Mouse (Mus musculus): Measurements from ENCODE around the gene Agtr1a. TPM values are rescaled to one million over a fixed set of nuclear protein-coding genes. Genes with fewer than 3 reads are reported as not detected.

Gene Agtr1a
- not detected in 2 replicates for polyA plus RNA-seq (2012; ENCODE audit: insufficient read depth, low replicate concordance)

DNA sequence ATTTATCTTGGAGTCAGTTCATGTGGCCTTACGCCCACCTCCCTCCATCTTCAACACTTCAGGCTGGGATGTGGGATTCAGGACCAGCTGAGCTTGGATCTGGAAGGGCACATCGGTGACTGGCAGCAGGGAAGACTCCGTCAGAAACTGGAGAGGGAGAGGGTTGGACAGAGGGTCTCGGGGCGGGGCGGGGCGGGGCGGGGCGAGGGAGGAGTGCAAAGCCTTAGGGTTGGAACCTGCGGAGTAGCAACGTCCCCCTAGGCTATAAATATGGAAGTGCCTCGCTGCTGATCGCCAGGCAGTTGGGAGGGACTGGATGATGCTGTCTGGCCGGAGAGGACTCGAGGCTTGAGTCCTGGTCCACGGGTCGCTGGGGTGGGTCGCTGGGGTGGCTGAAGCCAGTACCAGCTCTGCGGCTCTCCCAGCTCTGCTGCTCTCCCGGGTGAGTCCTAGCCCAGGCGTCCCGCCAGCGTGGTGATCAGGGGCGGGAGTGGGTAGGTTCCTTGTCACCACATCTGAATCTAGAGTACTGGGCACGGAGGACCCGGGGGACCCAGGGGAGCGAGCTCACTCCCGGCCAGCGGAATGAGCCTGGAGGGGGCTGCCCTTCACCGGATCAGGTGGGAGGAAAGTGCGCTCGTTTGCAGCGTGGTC lies at the start of gene Agtr1a:
Gene Agtr1a (plus strand): TSS at position 294 of the 654 bp plus-strand sequence.
- H3K36me3 ChIP-seq (replicated peaks; ENCODE audit: low read length), result no peaks in the 10 kb centered on the region
- H3K9me3 ChIP-seq, result peaks cover 4% of the 10 kb centered on the region; the same call in 1 of the 2 replicates
- peaks cover 5% of the 10 kb centered on the region; the same call in 1 of the 2 replicates for H3K4me1 ChIP-seq
- H3K4me3 ChIP-seq (replicated peaks), result peak within 1 kb of the TSS; percentile 74
- peaks cover 18% of the 10 kb centered on the region for H3K27me3 ChIP-seq (replicated peaks)
- TF ChIP-seq FLI1 (IDR thresholded peaks at IDR 0.05; ENCODE audit: low read length), result no peak
- no peak for TF ChIP-seq GATA1 (IDR thresholded peaks at IDR 0.05; ENCODE audit: borderline replicate concordance, low read length)

DNA sequence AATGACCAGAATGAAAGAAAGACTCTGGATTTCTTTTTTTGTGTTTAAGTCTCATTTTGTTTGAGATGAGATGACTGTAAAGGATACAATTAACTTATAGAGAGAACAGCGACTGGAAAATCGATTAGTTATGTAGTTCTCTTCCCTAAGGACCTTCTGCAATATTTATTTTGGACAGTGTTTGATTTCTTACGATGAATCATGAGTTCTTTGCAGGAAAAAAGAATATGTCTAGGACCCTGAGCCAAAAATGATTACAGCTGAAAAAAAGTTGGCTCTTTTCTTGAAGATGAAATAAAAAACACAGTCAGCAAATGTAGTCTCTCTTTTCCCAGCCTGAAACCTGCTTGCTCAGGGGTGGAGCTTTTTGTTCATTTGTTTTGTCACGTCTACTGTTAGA lies 26.0 kb upstream of the Agtr1a start:
- H3K9me3 ChIP-seq, result peaks cover 3% of the 10 kb centered on the region; the same call in 1 of the 2 replicates
- H3K4me1 ChIP-seq, result no peaks in the 10 kb centered on the region
- H3K27me3 ChIP-seq (replicated peaks), result no peaks in the 10 kb centered on the region
- H3K4me3 ChIP-seq (replicated peaks), result no peak overlapping the region
- H3K36me3 ChIP-seq (replicated peaks; ENCODE audit: low read length), result no peaks in the 10 kb centered on the region
- TF ChIP-seq GATA1 (IDR thresholded peaks at IDR 0.05; ENCODE audit: borderline replicate concordance, low read length), result no peak
- TF ChIP-seq FLI1 (IDR thresholded peaks at IDR 0.05; ENCODE audit: low read length), result no peak

DNA sequence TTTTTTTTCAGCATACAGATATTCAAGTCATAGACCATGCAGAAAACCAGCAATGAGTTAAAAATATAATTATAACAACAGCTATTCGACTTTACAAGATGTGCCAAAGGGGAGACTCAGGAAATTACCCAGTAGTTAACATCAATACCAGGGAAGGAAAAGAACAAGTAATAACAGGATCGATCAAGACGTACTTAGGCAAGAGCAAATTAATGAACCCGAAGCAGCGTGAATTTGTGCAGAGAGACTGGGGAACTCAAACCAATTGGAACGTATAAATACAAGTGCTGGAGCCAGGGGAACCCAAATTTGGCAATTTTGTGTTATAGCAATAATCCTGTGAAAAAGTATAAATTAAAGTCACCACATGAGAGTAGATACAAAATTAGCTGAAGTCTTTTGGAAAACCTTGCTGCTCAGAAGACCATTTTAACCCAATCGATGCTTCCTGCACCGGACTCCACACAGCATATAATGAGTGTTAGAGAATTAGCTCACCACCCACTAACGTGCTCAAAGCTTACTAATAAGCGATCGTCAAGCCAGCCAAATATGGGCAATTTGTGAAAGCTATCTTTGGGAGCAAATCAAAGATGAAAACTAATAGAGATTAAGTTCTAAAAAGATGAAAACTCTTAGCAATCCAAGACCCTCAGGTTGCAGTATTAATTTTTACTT lies 11.4 kb upstream of the Agtr1a start:
- Histone ChIP-seq H3K9me3 (no peaks in the 10 kb centered on the region), H3K4me3 (replicated peaks) (no peak overlapping the region), H3K27me3 (replicated peaks) (no peaks in the 10 kb centered on the region), H3K36me3 (replicated peaks; ENCODE audit: low read length) (no peaks in the 10 kb centered on the region), H3K4me1 (no peaks in the 10 kb centered on the region)
- TF ChIP-seq FLI1 (IDR thresholded peaks at IDR 0.05; ENCODE audit: low read length), result no peak

DNA sequence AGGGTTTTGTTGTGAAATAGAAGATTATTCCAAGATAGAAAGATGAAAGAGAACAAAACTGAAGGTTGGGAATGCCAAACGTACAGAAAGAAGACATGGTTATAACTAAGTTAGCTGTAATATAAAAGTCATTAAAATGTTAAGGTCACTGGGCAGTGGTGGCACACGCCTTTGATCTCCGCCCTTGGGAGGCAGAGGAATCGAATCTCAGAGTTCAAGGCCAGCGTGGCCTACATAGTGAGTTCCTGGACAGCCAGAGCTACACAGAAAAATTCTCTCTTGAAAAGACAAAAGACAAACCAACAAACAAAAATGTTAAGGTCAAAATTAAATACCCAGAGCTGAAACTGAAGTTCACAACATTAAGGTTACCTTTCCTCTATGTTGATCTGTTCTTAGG lies 5.2 kb upstream of the Agtr1a start:
- TF ChIP-seq GATA1 (IDR thresholded peaks at IDR 0.05; ENCODE audit: borderline replicate concordance, low read length) (no peak), FLI1 (IDR thresholded peaks at IDR 0.05; ENCODE audit: low read length) (no peak)

DNA sequence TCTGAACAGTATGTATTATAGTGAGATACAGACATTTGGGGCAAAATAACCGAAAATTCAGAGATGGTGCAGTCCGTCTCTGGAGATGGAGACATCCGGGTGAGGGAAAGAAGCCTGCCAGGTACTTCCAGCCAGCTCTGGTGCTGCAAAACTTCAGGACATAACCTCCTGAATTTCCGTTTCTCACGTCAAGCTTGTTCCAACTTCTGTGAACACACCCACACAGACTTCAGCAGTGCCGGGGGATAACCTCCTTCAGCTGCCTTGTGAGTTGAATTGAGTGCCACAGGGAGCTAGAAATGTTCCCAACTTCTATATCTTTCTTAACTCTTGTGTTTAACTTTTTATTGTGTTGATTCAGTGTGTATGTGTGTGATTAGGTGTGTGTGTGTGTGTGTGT lies 4.4 kb upstream of the Agtr1a start:
- Histone ChIP-seq H3K4me1 (peaks cover 5% of the 10 kb centered on the region; the same call in 1 of the 2 replicates), H3K36me3 (replicated peaks; ENCODE audit: low read length) (no peaks in the 10 kb centered on the region), H3K27me3 (replicated peaks) (peaks cover 12% of the 10 kb centered on the region), H3K4me3 (replicated peaks) (no peak overlapping the region), H3K9me3 (peaks cover under 1% of the 10 kb centered on the region; the same call in 1 of the 2 replicates)
- TF ChIP-seq FLI1 (IDR thresholded peaks at IDR 0.05; ENCODE audit: low read length) (no peak), GATA1 (IDR thresholded peaks at IDR 0.05; ENCODE audit: borderline replicate concordance, low read length) (no peak)

More for the DNA sequence above, 5.2 kb upstream of the Agtr1a start:
- Histone ChIP-seq H3K4me3 (replicated peaks) (no peak overlapping the region), H3K27me3 (replicated peaks) (peaks cover 5% of the 10 kb centered on the region), H3K9me3 (no peaks in the 10 kb centered on the region), H3K36me3 (replicated peaks; ENCODE audit: low read length) (no peaks in the 10 kb centered on the region), H3K4me1 (no peaks in the 10 kb centered on the region; the same call in 1 of the 2 replicates)

DNA sequence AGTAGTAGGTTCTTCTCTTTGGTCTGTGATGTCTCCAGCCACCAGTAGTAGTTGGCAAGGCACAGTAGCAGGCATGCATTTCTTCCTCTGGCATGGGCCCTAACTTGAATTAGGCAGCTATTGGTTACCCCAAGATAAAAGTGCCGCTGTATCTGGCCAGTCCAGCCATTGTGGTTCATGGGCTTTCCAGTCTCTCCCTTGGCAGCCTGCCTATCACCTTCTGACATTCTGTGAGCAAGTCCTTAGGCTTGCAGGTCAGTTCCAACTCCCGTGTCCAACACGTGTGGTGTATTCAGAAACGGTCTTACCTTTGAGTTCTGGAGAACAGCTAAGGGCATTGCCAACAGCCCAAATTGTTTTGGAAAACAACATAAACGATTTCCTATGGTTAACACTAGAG lies 3.7 kb upstream of the Agtr1a start:
- Histone ChIP-seq H3K27me3 (replicated peaks) (peaks cover 16% of the 10 kb centered on the region), H3K4me3 (replicated peaks) (no peak overlapping the region)
- TF ChIP-seq FLI1 (IDR thresholded peaks at IDR 0.05; ENCODE audit: low read length), result no peak
- TF ChIP-seq GATA1 (IDR thresholded peaks at IDR 0.05; ENCODE audit: borderline replicate concordance, low read length), result no peak

DNA sequence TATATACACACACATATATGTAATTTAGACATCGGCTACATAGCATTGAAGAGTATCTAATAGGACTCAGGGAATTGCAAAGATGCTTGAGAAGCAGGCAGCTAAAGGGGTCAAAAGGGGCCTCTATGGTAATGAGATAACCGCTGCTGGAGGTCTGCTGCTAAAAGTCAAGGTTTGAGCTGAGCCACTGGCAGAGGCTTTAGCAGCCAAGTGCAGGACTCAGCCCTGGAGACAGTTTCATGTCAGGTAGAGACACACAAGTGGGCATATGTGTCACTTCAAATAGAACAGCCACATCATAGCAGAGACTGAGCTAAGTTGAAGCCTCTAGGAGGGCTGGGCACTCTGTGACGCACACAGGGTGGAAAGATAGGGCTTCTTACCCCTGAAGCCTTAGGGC lies 1.6 kb upstream of the Agtr1a start:
- Histone ChIP-seq H3K4me3 (replicated peaks) (no peak overlapping the region), H3K4me1 (peaks cover 5% of the 10 kb centered on the region; the same call in 1 of the 2 replicates), H3K36me3 (replicated peaks; ENCODE audit: low read length) (no peaks in the 10 kb centered on the region), H3K27me3 (replicated peaks) (peaks cover 18% of the 10 kb centered on the region), H3K9me3 (peaks cover 4% of the 10 kb centered on the region; the same call in 1 of the 2 replicates)
- TF ChIP-seq GATA1 (IDR thresholded peaks at IDR 0.05; ENCODE audit: borderline replicate concordance, low read length), result no peak

More for the DNA sequence above, 3.7 kb upstream of the Agtr1a start:
- peaks cover 5% of the 10 kb centered on the region; the same call in 1 of the 2 replicates for H3K4me1 ChIP-seq
- H3K9me3 ChIP-seq, result peaks cover 4% of the 10 kb centered on the region; the same call in 1 of the 2 replicates
- no peaks in the 10 kb centered on the region for H3K36me3 ChIP-seq (replicated peaks; ENCODE audit: low read length)

DNA sequence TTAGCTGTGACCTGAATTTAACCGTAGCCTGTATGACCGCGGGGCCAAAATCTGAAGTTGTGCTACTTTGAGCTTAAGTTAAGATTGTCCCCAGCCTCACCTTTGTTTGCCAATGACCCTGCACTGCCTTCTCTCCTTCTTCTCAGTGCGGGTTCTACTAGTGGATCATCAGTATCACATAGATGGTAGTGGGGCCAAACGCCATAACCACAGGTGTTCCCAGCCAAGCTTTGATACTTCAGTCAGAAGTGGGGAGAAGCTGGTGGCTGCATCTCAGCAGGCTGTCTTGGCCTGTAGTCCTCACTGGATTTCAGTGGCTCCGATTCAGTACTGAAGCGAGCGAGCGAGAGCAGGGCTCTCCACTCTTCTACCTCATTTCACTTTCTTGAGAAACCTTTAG lies 672 bp downstream of the Agtr1a start:
- H3K36me3 ChIP-seq (replicated peaks; ENCODE audit: low read length), result no peaks in the 10 kb centered on the region
- H3K4me1 ChIP-seq, result peaks cover 5% of the 10 kb centered on the region; the same call in 1 of the 2 replicates
- H3K4me3 ChIP-seq (replicated peaks), result no peak overlapping the region
- TF ChIP-seq FLI1 (IDR thresholded peaks at IDR 0.05; ENCODE audit: low read length), result no peak
- TF ChIP-seq GATA1 (IDR thresholded peaks at IDR 0.05; ENCODE audit: borderline replicate concordance, low read length), result no peak
- H3K27me3 ChIP-seq (replicated peaks), result peaks cover 18% of the 10 kb centered on the region
- peaks cover 4% of the 10 kb centered on the region; the same call in 1 of the 2 replicates for H3K9me3 ChIP-seq

DNA sequence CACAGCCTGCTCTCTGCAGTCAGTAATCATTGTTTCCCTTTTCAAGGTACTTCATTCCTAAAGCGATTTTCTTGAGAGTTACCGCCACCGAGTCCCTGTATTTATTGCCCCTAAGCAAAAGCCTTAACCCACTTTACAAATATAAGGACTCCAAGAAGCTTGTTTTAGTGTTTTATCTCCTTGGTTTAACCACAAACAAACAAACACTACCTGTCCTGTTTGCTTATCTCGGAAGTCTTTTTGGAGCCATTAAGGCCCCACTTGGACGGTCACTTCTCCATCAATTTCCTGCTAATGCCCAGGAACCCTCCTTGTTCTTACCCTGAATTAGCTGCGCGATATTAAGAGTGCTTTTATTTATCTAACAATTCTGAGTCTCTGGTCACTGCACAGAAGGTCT lies 1.4 kb downstream of the Agtr1a start:
- H3K36me3 ChIP-seq (replicated peaks; ENCODE audit: low read length), result no peaks in the 10 kb centered on the region
- TF ChIP-seq FLI1 (IDR thresholded peaks at IDR 0.05; ENCODE audit: low read length) (no peak), GATA1 (IDR thresholded peaks at IDR 0.05; ENCODE audit: borderline replicate concordance, low read length) (no peak)
- H3K27me3 ChIP-seq (replicated peaks), result peaks cover 18% of the 10 kb centered on the region
- H3K4me3 ChIP-seq (replicated peaks), result no peak overlapping the region
- H3K4me1 ChIP-seq, result peaks cover 5% of the 10 kb centered on the region; the same call in 1 of the 2 replicates
- H3K9me3 ChIP-seq, result peaks cover 4% of the 10 kb centered on the region; the same call in 1 of the 2 replicates

DNA sequence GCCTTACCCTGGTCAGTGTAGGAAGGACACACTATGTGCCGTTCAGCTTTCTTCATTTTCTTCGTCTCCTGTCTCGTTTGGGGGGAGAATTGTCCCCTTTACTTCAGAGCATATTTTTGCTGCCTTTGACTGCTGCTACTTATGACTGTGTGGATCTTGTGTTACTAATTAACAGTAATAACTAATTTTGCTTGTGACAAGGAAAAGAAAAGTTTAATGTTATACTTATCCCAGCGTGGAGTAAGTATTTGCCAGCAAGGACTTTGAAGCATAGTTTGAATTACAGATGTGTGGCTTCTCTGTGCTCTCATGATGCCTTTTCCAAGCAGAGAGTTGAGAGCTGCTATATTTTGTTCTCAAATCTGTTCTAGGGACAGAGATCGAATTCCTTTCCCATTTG lies 2.3 kb downstream of the Agtr1a start:
- Histone ChIP-seq H3K9me3 (peaks cover 4% of the 10 kb centered on the region; the same call in 1 of the 2 replicates), H3K4me1 (peaks cover 5% of the 10 kb centered on the region; the same call in 1 of the 2 replicates), H3K36me3 (replicated peaks; ENCODE audit: low read length) (no peaks in the 10 kb centered on the region), H3K4me3 (replicated peaks) (no peak overlapping the region), H3K27me3 (replicated peaks) (peaks cover 18% of the 10 kb centered on the region)
- TF ChIP-seq FLI1 (IDR thresholded peaks at IDR 0.05; ENCODE audit: low read length) (no peak), GATA1 (IDR thresholded peaks at IDR 0.05; ENCODE audit: borderline replicate concordance, low read length) (no peak)
